Mouse (Mus musculus) thymus, postnatal 10 days (tissue): ENCODE measurements around the gene Defb42.

ENCODE experiments used
- DNase-seq, 2 experiments: peaks; one replicate each; pipeline ENCODE4 v3.0.0; 2021; ENCODE audit warnings: low spot score in 2 of 2

Gene Defb42

DNA sequence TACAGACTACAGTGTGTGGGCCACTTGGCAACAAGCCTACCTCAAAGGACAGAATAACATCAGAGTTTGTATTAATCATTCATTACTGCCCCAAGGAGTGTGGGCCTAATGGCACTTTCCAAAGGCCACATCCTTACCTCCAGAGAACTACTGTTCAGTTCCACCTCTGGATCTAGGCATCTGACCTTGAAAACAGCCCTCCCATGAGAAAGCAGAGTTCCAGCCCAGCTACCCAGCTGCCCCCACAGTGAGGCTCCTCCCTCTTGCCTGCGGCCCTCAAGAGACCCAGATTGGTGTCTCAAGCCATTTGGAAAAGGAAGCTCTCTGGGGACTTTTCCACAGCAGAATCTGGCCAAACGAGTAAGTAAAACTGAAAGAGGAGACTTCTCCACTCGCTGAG, at the start of gene Defb42:
Defb42 (plus strand) TSS at position 301 of the 400 bp plus-strand sequence.
- no peak for DNase-seq

DNA sequence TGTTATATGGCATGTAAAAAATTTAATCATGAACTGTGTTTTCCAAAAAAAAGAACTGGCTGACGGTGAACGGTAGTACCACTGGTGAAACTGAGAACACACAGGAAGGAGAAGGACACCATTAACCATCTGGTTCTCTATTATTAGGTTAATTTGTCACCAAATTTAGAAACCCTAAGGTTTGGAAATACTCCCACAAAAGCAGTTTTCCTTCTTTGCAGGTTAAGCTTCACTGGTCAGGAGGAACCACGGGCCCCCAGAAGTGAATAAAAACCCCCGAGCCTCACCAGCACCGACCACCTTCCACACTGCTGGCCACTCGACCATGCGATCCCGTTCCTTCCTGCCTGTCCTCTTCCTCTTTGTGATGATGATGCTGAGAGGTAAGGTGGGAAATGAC, 49.0 kb upstream of the Defb42 start, which contains the start of gene Defb47:
Defb47 (plus strand) TSS at position 301 of the 400 bp plus-strand sequence.
- DNase-seq = no peak

DNA sequence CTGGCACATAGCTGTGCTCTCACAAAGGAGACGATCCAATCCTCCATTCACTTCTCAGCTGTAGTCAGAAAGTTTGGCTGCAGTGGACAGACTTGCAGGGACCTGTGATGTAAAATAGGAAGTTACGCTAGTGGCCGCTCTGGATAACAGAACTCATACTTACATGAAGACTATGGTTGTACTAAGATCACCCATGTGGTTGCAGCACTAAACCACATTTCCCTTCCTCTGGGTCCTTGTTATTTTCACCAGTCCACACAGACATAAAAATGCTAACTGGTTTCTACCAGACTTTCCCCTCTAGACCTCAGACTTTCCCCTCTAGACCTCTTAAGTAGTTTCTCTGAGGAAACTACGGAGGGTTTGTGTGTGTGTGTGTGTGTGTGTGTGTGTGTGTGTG, 47.8 kb upstream of the Defb42 start:
- no peak for DNase-seq

DNA sequence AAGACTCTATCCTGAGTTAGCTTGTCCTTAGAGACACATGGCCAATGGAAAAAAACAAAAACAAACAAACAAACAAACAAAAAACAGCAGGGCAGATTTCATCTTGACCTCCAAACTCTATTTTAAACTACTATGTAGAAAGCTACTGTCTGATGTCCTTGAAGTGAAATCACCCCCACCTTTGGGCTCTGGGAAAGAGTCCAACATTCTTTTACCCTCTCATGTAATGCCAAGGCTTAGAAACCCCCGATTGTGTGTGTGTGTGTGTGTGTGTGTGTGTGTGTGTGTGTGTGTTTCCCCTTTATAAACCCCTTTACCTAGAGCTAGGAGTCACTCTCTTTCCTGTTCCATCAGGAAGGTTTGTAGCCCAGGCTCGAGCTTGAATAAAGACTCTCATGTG, 44.2 kb upstream of the Defb42 start:
- no peak for DNase-seq

DNA sequence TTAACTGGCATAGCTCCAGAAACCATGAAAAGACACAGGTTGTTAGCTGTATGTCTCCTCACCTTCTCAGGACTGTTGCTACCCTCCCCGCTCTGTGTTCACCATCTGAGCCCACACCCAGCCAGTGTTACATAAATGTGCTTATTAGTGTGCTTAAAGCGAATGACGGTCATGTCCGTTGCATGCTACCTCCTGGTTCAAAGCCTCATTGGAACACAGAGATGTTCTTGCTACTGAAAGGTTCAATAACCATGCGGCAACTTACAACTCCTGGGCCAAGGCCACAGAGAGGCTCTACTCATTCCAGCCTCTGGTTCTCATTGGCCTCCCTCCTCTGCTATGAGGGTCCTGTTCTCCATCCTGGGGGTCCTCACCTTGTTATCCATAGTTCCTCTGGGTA, 35.3 kb upstream of the Defb42 start, which contains the start of gene Defb43:
Defb43 (plus strand) TSS at position 301 of the 400 bp plus-strand sequence.
- no peak for DNase-seq

DNA sequence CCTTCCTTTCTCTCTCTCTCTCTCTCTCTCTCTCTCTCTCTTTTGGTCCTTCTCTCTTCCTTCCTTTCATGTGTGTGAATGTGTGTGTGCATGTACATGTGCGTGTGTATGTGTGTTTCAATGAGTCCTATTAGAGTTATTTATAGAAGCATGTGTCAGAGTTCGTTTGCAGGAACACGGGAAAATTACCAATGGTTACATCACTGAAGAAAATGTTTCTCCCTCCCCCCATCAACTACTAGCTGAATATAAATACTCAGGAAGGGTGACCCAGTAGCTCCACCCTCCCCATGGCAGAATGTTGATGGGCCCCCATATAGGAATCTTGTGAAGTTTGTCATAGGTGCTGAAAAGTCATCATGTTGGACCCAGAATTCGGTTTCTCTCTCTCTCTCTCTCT, 33.7 kb upstream of the Defb42 start:
- DNase-seq = no peak

DNA sequence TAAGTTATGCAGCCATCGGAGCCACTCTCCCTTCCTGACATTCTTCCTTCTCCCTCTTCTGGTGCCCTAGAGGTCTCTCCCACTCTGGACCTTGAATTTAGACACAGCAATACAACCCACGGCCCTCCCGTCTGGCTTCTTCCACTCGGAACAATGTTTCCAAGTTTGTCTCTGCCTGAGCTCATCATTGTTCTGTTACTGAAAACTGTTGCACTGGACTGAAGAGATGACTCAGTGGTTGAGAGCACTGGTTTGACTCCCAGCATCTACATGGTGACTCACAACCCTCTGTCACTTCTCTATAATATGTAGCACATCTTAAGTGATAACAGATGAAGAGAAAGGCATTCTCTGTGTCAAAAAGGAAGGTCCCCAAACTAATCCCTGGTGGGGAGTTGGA, 32.1 kb upstream of the Defb42 start:
- no peak for DNase-seq

DNA sequence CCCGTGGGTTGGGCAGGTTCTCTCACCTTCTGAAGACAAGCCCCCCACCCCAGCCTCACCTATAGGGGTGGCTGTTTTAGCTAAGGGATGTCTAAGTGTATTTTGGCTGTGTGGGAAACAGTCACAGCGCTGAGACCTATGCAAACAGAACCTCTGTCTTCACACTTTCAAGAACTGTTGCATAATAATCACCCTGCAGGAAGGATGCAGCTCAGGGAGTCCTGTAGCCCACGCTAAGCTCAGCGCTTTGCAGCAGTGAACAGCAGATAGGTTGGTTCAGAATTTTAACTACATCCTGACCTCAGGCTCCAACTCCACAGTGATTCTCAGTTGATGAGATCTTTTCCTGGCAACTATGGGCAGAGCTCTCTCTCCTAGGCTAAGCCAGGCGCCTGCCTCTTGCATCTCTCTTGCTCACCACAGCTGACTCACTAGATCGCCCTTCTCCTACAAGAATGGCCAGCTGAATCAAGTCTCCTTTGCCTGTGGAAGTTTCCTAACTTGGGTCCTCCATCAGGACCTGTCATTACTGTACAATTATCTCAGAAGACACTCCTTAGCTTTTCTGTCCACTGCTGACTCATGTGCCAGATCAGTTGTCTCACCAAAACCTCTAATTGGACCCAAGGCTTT, 26.2 kb upstream of the Defb42 start:
- no peak for DNase-seq

DNA sequence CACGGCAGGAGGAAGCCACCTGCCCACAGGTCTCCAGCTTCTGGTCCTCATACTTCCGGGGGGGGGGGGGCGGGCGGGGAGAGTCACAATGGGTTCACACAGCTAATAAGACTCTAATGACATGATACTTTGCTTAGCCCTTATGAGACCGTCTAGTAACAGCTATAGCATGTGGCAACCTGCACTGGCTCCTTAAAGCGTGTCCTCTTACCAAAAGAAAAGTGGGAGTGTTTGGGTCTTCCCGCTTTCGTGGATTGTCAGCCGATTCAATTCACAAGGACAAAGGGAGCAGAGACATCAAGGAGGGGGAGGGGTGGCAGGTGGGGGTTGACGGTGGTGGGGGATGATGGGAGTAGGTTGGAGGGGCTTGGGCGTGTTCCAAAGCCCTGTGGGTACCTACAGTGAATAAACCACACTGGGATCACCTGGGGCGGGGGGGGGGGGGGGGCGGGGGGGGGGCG, 3.1 kb downstream of the Defb42 start, which contains the start of gene Defb30:
Defb30 (minus strand) TSS at position 51 of the 461 bp plus-strand sequence.
- DNase-seq = no peak

DNA sequence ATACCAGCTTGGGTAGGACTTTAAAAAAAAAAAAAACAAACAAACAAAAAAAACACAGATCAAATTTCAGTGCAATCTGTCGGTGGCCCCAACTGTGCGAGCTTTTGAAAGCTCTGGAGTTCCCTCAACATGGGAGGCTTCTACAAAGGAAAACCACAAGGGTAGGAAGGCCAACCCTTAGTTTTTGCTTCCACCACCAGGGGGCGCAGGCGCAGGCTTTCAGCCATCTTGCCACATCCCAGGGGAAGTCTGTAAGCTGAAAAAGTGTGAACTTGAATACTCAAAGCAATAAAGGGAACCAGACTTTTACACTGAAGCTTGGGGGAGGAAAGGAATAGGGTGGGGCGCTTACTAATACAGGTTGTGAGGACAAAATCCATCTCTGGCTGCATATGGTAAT, 4.0 kb downstream of the Defb42 start:
- DNase-seq = peak; percentile 32 to 77

DNA sequence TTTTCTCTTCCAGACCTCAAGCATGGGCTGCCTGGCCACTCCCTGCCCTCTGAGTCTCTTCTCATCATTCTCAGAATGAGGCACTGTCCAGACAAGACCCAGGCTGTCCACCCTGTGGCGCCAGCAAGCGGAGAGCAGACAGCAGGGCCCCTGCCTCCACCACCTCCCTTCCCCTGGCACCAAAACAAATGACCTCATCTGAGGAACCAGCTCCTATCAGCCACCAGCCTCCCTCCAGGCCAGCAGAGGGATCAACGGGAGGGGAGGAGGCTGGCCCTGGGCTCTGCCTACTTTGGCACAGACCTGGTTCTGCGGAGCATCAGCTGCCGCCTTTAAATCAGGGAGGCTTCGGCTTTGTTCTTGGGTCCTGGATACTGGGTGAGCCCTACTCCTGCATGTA, 7.9 kb downstream of the Defb42 start:
- DNase-seq = no peak

DNA sequence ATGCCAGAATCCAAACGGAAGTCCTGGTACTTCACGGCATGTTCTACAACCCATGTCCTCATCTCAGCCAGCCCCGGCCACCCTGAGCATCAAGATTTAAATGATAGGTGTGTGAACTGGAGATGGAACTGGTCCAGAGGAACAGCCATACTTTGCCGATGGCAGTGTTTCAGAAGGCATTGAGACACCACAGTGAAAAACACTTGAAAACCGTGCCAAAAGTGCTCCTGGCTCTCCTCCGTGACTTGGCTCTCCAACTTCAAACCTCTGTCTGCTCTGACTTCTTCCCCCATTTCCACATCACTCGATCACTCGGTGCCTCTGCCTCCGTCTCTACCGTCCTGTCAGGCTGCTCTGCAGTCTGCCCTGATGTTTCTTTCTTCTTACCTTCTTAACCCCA, 13.6 kb downstream of the Defb42 start:
- DNase-seq = no peak

DNA sequence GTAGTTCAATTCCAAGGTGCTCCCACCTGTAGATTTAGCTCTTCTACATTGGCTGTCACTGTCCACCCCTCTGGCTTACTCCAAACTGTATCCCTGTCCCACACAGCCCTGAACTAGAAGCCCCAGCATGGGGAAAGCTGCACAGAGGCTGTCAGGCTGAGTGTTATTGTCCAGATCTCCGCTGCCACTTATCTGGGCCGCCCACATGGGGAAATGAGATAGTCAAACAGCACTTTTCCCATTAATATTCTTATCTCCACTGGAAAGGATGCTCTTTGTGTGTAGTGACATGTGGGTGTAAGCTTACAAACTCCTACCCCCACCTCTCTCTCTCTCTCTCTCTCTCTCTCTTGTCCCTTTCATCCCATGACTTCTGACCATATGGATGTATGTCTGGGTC, 15.4 kb downstream of the Defb42 start:
- no peak for DNase-seq

DNA sequence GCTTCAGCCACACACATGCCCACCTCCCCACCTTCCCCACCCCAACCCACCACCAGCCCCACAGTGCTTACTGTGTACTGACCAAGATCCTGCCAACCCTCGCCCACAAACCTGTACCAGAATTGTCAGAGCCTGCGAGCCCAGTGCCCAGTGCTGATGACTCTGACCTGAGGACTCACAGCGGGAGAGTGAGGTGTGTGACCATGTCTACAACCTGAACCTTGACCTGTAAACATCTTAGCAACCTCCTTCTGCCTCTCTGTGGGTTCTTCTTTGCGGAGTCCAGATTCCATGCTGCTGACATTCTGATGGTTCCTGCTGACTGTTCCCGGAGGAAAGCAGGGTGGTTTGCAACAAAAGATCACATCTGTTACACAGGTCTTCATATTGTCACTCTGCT, 18.6 kb downstream of the Defb42 start:
- DNase-seq = no peak

DNA sequence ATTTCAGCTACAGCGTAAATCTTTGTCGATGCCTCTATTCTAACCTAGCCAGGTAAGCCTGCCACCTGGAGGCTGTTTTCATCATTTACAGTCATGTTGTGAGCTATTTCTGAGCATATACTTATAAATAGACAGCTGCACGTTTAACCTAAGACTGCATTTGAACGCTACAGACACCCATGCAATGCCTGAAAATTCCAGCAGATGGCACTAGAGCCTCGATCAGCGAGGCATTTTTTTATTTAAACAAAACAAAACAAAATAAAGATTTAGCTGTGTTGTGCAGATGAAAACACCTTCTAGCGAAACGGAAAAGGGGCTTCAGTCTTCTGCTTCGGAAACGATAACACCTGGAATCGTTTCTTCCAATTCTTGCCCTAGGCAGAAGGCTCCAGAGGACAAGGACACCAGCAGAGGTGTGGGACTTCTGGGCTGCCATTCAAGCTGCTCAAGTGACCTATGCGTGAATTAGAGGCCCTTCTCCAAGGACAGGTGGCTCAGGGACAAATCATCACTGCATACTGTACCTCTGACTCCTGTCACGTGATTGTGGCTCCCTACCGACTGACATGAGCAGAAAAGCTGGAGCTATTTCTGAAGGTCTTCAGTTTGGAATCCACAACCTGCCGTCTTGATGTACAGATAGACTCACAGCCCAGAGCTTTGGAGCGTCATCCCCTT, 20.0 kb downstream of the Defb42 start:
- peak in 1 of 2 experiments; percentile 70 for DNase-seq

DNA sequence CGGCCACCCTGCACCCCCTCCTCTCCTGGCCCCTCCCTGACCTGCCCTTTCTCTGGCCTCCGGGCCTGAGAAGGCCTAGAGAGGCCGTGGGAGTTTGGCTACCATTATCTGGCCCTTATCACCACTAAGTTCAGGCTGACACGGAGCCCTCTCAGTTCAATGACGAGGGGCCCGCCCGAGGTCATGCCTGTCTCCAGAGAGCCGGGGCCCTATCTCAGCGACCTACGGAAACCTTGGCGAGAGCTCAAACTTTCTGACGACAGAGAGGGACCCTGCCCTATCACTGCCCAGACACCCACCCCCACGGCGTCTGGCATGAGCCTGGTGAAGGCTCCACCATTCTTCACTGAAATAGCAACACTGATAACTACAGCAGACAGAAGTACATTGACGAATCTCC, 20.9 kb downstream of the Defb42 start:
- no peak for DNase-seq
